29 mouse cellular contexts compared by ENCODE assay signal in genomic region chr6:83210495-83210894, GRCm38 (mm10). TPM values are rescaled to one million over a fixed set of nuclear protein-coding genes. Genes with fewer than 3 reads are reported as not detected.
A peak's percentile ranks its signal among the peaks of the same experiment; 100 is the strongest.
DNase-seq lines count a peak whose midpoint lies in the region; ATAC-seq and TF ChIP-seq lines count a peak whose summit lies in the region.
"Had no signal": no experiment of that assay in that cellular context is flagged by ENCODE, and none has a peak within 500 bp of the region (broad histone marks: within the 10 kb centered on the region; RNA-seq: fewer than 3 reads in every experiment).

No protein-coding gene starts in this region.

- no peak overlapping the region for H3K27ac ChIP-seq in heart, adult 2 months
- H3K27ac ChIP-seq in limb, embryonic 14.5 days (replicated peaks; ENCODE audit: low read depth, low read length), result no peak overlapping the region
- H3K27ac ChIP-seq in limb, embryonic 10.5 days, result no peak overlapping the region
- peak overlapping the region; percentile 12; the same call in 1 of the 2 replicates for H3K27ac ChIP-seq in midbrain, embryonic 13.5 days
- H3K27ac ChIP-seq in midbrain, embryonic 11.5 days (ENCODE audit: low read depth, low read length), result no peak overlapping the region
- no peak overlapping the region for H3K27ac ChIP-seq in midbrain, embryonic 14.5 days (replicated peaks; ENCODE audit: low read depth, low read length)
- H3K27ac ChIP-seq: heart, embryonic 15.5 days; intestine, embryonic 15.5 days; layer of hippocampus, adult 2 months; limb, embryonic 12.5 days; liver, embryonic 12.5 days had no signal

- TF ChIP-seq CTCF in heart, adult 2 months (IDR thresholded peaks at IDR 0.05), result no peak

- peak; percentile 36 for DNase-seq in heart, postnatal 4 days
- no peak for DNase-seq in heart, adult 2 months
- DNase-seq in limb, embryonic 14.5 days (ENCODE audit: low spot score), result peak; percentile 49
- no peak for DNase-seq in limb, embryonic 10.5 days (ENCODE audit: low spot score)
- DNase-seq in midbrain, embryonic 11.5 days (ENCODE audit: low spot score, missing footprints), result no peak
- DNase-seq in midbrain, embryonic 14.5 days, result peak; percentile 60
- DNase-seq in layer of hippocampus, adult 9-10 months (ENCODE audit: low spot score), result no peak
- DNase-seq: adrenal gland, postnatal 25 days; cerebellum, adult 9-10 months; heart, postnatal 36 days; kidney, adult 8-10 months; kidney, postnatal 25 days; layer of hippocampus, postnatal 36 days; lung, adult 2 months; right cerebral cortex, postnatal 14 days; thymus, adult 18-20 months; thymus, postnatal 36 days had no signal

- H3K36me3 ChIP-seq in heart, adult 2 months (ENCODE audit: control insufficient read depth, insufficient read depth, low read length), result no peaks in the 10 kb centered on the region
- H3K36me3 ChIP-seq in limb, embryonic 14.5 days (ENCODE audit: control insufficient read depth, insufficient read depth, low read length), result no peaks in the 10 kb centered on the region
- H3K36me3 ChIP-seq in limb, embryonic 10.5 days, result no peaks in the 10 kb centered on the region
- H3K36me3 ChIP-seq in midbrain, embryonic 13.5 days, result no peaks in the 10 kb centered on the region
- no peaks in the 10 kb centered on the region for H3K36me3 ChIP-seq in midbrain, embryonic 11.5 days (ENCODE audit: control insufficient read depth, insufficient read depth, low read length)
- H3K36me3 ChIP-seq in midbrain, embryonic 14.5 days (ENCODE audit: control insufficient read depth, insufficient read depth, low read length), result no peaks in the 10 kb centered on the region
- H3K36me3 ChIP-seq: heart, embryonic 15.5 days; intestine, embryonic 15.5 days; limb, embryonic 12.5 days; liver, embryonic 12.5 days had no signal

- no peak overlapping the region for H3K9ac ChIP-seq in heart, adult 2 months (ENCODE audit: low read depth, low read length)
- H3K9ac ChIP-seq in limb, embryonic 14.5 days (ENCODE audit: low read depth, low read length, severe bottlenecking), result no peak overlapping the region
- H3K9ac ChIP-seq in midbrain, embryonic 13.5 days (replicated peaks), result no peak overlapping the region
- no peak overlapping the region for H3K9ac ChIP-seq in midbrain, embryonic 11.5 days (ENCODE audit: low read length)
- no peak overlapping the region for H3K9ac ChIP-seq in midbrain, embryonic 14.5 days (replicated peaks; ENCODE audit: low read length)
- H3K9ac ChIP-seq: heart, embryonic 15.5 days; intestine, embryonic 15.5 days; liver, embryonic 12.5 days had no signal

- H3K9me3 ChIP-seq in limb, embryonic 14.5 days (ENCODE audit: control insufficient read depth, low read length), result no peaks in the 10 kb centered on the region
- H3K9me3 ChIP-seq in limb, embryonic 10.5 days (replicated peaks), result no peaks in the 10 kb centered on the region
- H3K9me3 ChIP-seq in midbrain, embryonic 13.5 days, result no peaks in the 10 kb centered on the region
- H3K9me3 ChIP-seq in midbrain, embryonic 11.5 days (ENCODE audit: control insufficient read depth, low read length), result no peaks in the 10 kb centered on the region
- no peaks in the 10 kb centered on the region for H3K9me3 ChIP-seq in midbrain, embryonic 14.5 days (ENCODE audit: control insufficient read depth, low read length)
- H3K9me3 ChIP-seq: heart, embryonic 15.5 days; intestine, embryonic 15.5 days; limb, embryonic 12.5 days; liver, embryonic 12.5 days had no signal

- H3K4me3 ChIP-seq in heart, adult 2 months, result no peak overlapping the region
- H3K4me3 ChIP-seq in limb, embryonic 14.5 days (replicated peaks; ENCODE audit: low read length), result no peak overlapping the region
- no peak overlapping the region for H3K4me3 ChIP-seq in limb, embryonic 10.5 days
- H3K4me3 ChIP-seq in midbrain, embryonic 13.5 days (replicated peaks), result no peak overlapping the region
- no peak overlapping the region for H3K4me3 ChIP-seq in midbrain, embryonic 11.5 days (ENCODE audit: low read depth, low read length)
- no peak overlapping the region for H3K4me3 ChIP-seq in midbrain, embryonic 14.5 days (replicated peaks; ENCODE audit: low read depth, low read length)
- H3K4me3 ChIP-seq: heart, embryonic 15.5 days; intestine, embryonic 15.5 days; layer of hippocampus, adult 2 months; limb, embryonic 12.5 days; liver, embryonic 12.5 days had no signal

- 21% methylated on average over 2 of the region's 2 CpGs for WGBS in heart, adult 2 months
- WGBS in limb, embryonic 14.5 days, result 37% methylated on average over 2 of the region's 2 CpGs
- 83% methylated on average over 2 of the region's 2 CpGs for WGBS in limb, embryonic 10.5 days
- WGBS in midbrain, embryonic 13.5 days, result 42% methylated on average over 2 of the region's 2 CpGs
- WGBS in midbrain, embryonic 11.5 days, result 76% methylated on average over 2 of the region's 2 CpGs
- 47% methylated on average over 2 of the region's 2 CpGs for WGBS in midbrain, embryonic 14.5 days

- no peak overlapping the region for H3K4me2 ChIP-seq in limb, embryonic 14.5 days (replicated peaks; ENCODE audit: low read depth, low read length, severe bottlenecking)
- no peak overlapping the region for H3K4me2 ChIP-seq in midbrain, embryonic 13.5 days (replicated peaks)
- no peak overlapping the region for H3K4me2 ChIP-seq in midbrain, embryonic 11.5 days
- H3K4me2 ChIP-seq in midbrain, embryonic 14.5 days (ENCODE audit: low read length), result no peak overlapping the region
- H3K4me2 ChIP-seq: heart, embryonic 15.5 days; intestine, embryonic 15.5 days; limb, embryonic 12.5 days; liver, embryonic 12.5 days had no signal

- H3K27me3 ChIP-seq in heart, adult 2 months (ENCODE audit: control insufficient read depth, insufficient read depth, low read length), result no peaks in the 10 kb centered on the region
- H3K27me3 ChIP-seq in limb, embryonic 14.5 days (ENCODE audit: control insufficient read depth, insufficient read depth, low read length), result no peaks in the 10 kb centered on the region
- no peaks in the 10 kb centered on the region for H3K27me3 ChIP-seq in limb, embryonic 10.5 days (ENCODE audit: low read depth, poor library complexity, severe bottlenecking)
- H3K27me3 ChIP-seq in midbrain, embryonic 13.5 days, result no peaks in the 10 kb centered on the region
- H3K27me3 ChIP-seq in midbrain, embryonic 11.5 days (ENCODE audit: control insufficient read depth, insufficient read depth, low read length), result no peaks in the 10 kb centered on the region
- no peaks in the 10 kb centered on the region for H3K27me3 ChIP-seq in midbrain, embryonic 14.5 days (ENCODE audit: control insufficient read depth, insufficient read depth, low read length)
- H3K27me3 ChIP-seq: heart, embryonic 15.5 days; intestine, embryonic 15.5 days; limb, embryonic 12.5 days had no signal

- no peak for TF ChIP-seq POLR2A in heart, adult 2 months (IDR thresholded peaks at IDR 0.05; ENCODE audit: insufficient read depth, low read depth, low read length)
- TF ChIP-seq POLR2A in limb, embryonic 14.5 days (IDR thresholded peaks at IDR 0.05; ENCODE audit: borderline replicate concordance, extremely low read depth, insufficient read depth, insufficient read length), result no peak

- TF ChIP-seq EP300 in heart, adult 2 months (IDR thresholded peaks at IDR 0.05; ENCODE audit: insufficient read depth, low read depth, low read length), result no peak

- no peaks in the 10 kb centered on the region for H3K4me1 ChIP-seq in heart, adult 2 months (ENCODE audit: control insufficient read depth, insufficient read depth, low read length)
- peaks cover 3% of the 10 kb centered on the region; the same call in 1 of the 2 replicates for H3K4me1 ChIP-seq in limb, embryonic 14.5 days (ENCODE audit: control insufficient read depth, insufficient read depth, low read length)
- H3K4me1 ChIP-seq in limb, embryonic 10.5 days, result peaks cover 10% of the 10 kb centered on the region
- H3K4me1 ChIP-seq in midbrain, embryonic 13.5 days (replicated peaks), result peaks cover 21% of the 10 kb centered on the region
- peaks cover 5% of the 10 kb centered on the region; the same call in 1 of the 2 replicates for H3K4me1 ChIP-seq in midbrain, embryonic 11.5 days (ENCODE audit: control insufficient read depth, insufficient read depth, low read length)
- peaks cover 5% of the 10 kb centered on the region; the same call in 1 of the 2 replicates for H3K4me1 ChIP-seq in midbrain, embryonic 14.5 days (ENCODE audit: control insufficient read depth, insufficient read depth, low read length)
- H3K4me1 ChIP-seq: liver, embryonic 12.5 days had no signal

- H3K79me2 ChIP-seq in heart, adult 2 months (replicated peaks; ENCODE audit: control insufficient read depth, insufficient read depth, low read length), result no peaks in the 10 kb centered on the region

- no peak for ATAC-seq in limb, embryonic 14.5 days (ENCODE audit: low FRiP score, low read depth)
- no peak for ATAC-seq in midbrain, embryonic 13.5 days
- ATAC-seq in midbrain, embryonic 11.5 days (ENCODE audit: low FRiP score), result no peak
- ATAC-seq in midbrain, embryonic 14.5 days (ENCODE audit: low FRiP score, low TSS enrichment), result no peak
- ATAC-seq: CD4-positive, CD25-positive, alpha-beta regulatory T cell, adult 4 months; intestine, embryonic 15.5 days; liver, embryonic 12.5 days had no signal

- intact Hi-C loops in heart, adult 2 months (cut with DNase I), result loop anchor here (10.0 kb wide), 1 partner anchor 304 kb away; no protein-coding TSS in a partner anchor

RNA-seq across cellular contexts. Expression of gene Slc4a5, which starts 9.1 kb away (rescaled TPM):
- total RNA-seq in heart, postnatal 4 days (2021), result under 1 TPM in 1 of 2 experiments, not detected in 1; 0.12 TPM
- not detected for total RNA-seq in heart, adult 2 months (2021)
- 0.61 TPM in 1 of 2 replicates, not detected in the other for polyA plus RNA-seq in heart, adult 2 months (2012; rRNA removed)
- 0.13 and 0.18 TPM in 2 replicates for polyA plus RNA-seq in limb, embryonic 14.5 days (2012; rRNA removed)
- polyA plus RNA-seq in limb, embryonic 14.5 days (2014; fragmentation: Nextera tagmentation; extraction: Ambion mirVana), result 0.25 TPM in 1 of 2 replicates, not detected in the other
- 0.23 and 0.25 TPM in 2 replicates for polyA plus RNA-seq in limb, embryonic 10.5 days (2016; fragmentation: Nextera tagmentation; extraction: Ambion mirVana)
- 0.22 and 0.48 TPM in 2 replicates for polyA plus RNA-seq in midbrain, embryonic 13.5 days (2015; fragmentation: Nextera tagmentation; extraction: Ambion mirVana)
- polyA plus RNA-seq in midbrain, embryonic 11.5 days (2014; fragmentation: Nextera tagmentation; extraction: Ambion mirVana), result 0.52 and 0.68 TPM in 2 replicates
- polyA plus RNA-seq in midbrain, embryonic 14.5 days (2014; fragmentation: Nextera tagmentation; extraction: Ambion mirVana), result 0.27 and 0.55 TPM in 2 replicates
- total RNA-seq: gastrocnemius, adult 18-20 months; heart, postnatal 36 days; monocyte, adult 5-6 weeks; neutrophil, adult 5-6 weeks had no signal

RNA-seq across cellular contexts. Expression of gene Dctn1, which starts 44.8 kb away (rescaled TPM):
- total RNA-seq in heart, postnatal 4 days (2021), result 100 to 1,000 TPM; 122 to 123 TPM
- 100 to 1,000 TPM; 125 to 141 TPM for total RNA-seq in heart, adult 2 months (2021)
- polyA plus RNA-seq in heart, adult 2 months (2012; rRNA removed), result 84.2 and 89.1 TPM in 2 replicates
- polyA plus RNA-seq in limb, embryonic 14.5 days (2012; rRNA removed), result 128 and 140 TPM in 2 replicates
- 82.0 and 89.0 TPM in 2 replicates for polyA plus RNA-seq in limb, embryonic 14.5 days (2014; fragmentation: Nextera tagmentation; extraction: Ambion mirVana)
- 96.4 and 108 TPM in 2 replicates for polyA plus RNA-seq in limb, embryonic 10.5 days (2016; fragmentation: Nextera tagmentation; extraction: Ambion mirVana)
- polyA plus RNA-seq in midbrain, embryonic 13.5 days (2015; fragmentation: Nextera tagmentation; extraction: Ambion mirVana), result 127 and 140 TPM in 2 replicates
- polyA plus RNA-seq in midbrain, embryonic 11.5 days (2014; fragmentation: Nextera tagmentation; extraction: Ambion mirVana), result 80.2 and 81.7 TPM in 2 replicates
- 134 and 135 TPM in 2 replicates for polyA plus RNA-seq in midbrain, embryonic 14.5 days (2014; fragmentation: Nextera tagmentation; extraction: Ambion mirVana)

RNA-seq across cellular contexts. Expression of gene 1700003E16Rik, which starts 54.3 kb away (rescaled TPM):
- under 1 TPM in 1 of 2 experiments, not detected in 1; 0.14 TPM for total RNA-seq in heart, postnatal 4 days (2021)
- total RNA-seq in heart, adult 2 months (2021), result under 1 TPM; 0.10 to 0.25 TPM
- 0.53 and 0.57 TPM in 2 replicates for polyA plus RNA-seq in heart, adult 2 months (2012; rRNA removed)
- 0.21 and 0.26 TPM in 2 replicates for polyA plus RNA-seq in limb, embryonic 14.5 days (2012; rRNA removed)
- 1.7 and 1.9 TPM in 2 replicates for polyA plus RNA-seq in limb, embryonic 14.5 days (2014; fragmentation: Nextera tagmentation; extraction: Ambion mirVana)
- polyA plus RNA-seq in limb, embryonic 10.5 days (2016; fragmentation: Nextera tagmentation; extraction: Ambion mirVana), result 0.80 and 1.6 TPM in 2 replicates
- polyA plus RNA-seq in midbrain, embryonic 13.5 days (2015; fragmentation: Nextera tagmentation; extraction: Ambion mirVana), result 3.0 and 3.3 TPM in 2 replicates
- polyA plus RNA-seq in midbrain, embryonic 11.5 days (2014; fragmentation: Nextera tagmentation; extraction: Ambion mirVana), result 1.7 TPM in 2 replicates
- 5.9 and 7.1 TPM in 2 replicates for polyA plus RNA-seq in midbrain, embryonic 14.5 days (2014; fragmentation: Nextera tagmentation; extraction: Ambion mirVana)
- total RNA-seq: gastrocnemius, postnatal 4 days; megakaryocyte progenitor cell, adult 5-6 weeks; neutrophil, adult 5-6 weeks had no signal
- polyA plus RNA-seq: CD4-positive, CD25-positive, alpha-beta regulatory T cell, adult 4 months had no signal

RNA-seq across cellular contexts. Expression of gene Wdr54, which starts 54.3 kb away (rescaled TPM):
- 1 to 10 TPM; 1.6 to 1.8 TPM for total RNA-seq in heart, postnatal 4 days (2021)
- total RNA-seq in heart, adult 2 months (2021), result 1 to 10 TPM in 1 of 2 experiments, under 1 TPM in 1; 0.89 to 1.3 TPM
- polyA plus RNA-seq in heart, adult 2 months (2012; rRNA removed), result 2.1 and 2.7 TPM in 2 replicates
- polyA plus RNA-seq in limb, embryonic 14.5 days (2012; rRNA removed), result 13.1 and 17.9 TPM in 2 replicates
- 5.5 and 7.3 TPM in 2 replicates for polyA plus RNA-seq in limb, embryonic 14.5 days (2014; fragmentation: Nextera tagmentation; extraction: Ambion mirVana)
- polyA plus RNA-seq in limb, embryonic 10.5 days (2016; fragmentation: Nextera tagmentation; extraction: Ambion mirVana), result 10.9 and 13.7 TPM in 2 replicates
- polyA plus RNA-seq in midbrain, embryonic 13.5 days (2015; fragmentation: Nextera tagmentation; extraction: Ambion mirVana), result 16.1 and 19.2 TPM in 2 replicates
- 11.1 and 13.7 TPM in 2 replicates for polyA plus RNA-seq in midbrain, embryonic 11.5 days (2014; fragmentation: Nextera tagmentation; extraction: Ambion mirVana)
- 19.4 and 30.3 TPM in 2 replicates for polyA plus RNA-seq in midbrain, embryonic 14.5 days (2014; fragmentation: Nextera tagmentation; extraction: Ambion mirVana)
- total RNA-seq: monocyte, adult 5-6 weeks; neutrophil, adult 5-6 weeks had no signal

Comparison
In these comparisons a context has a peak if more than half of its experiments do, and no peak if none do; other contexts are left out.
1. DNase-seq: peak in heart, postnatal 4 days (single experiment), limb, embryonic 14.5 days (single experiment) and midbrain, embryonic 14.5 days (single experiment); none in heart, adult 2 months (0 of 2), limb, embryonic 10.5 days (single experiment), midbrain, embryonic 11.5 days (single experiment) and layer of hippocampus, adult 9-10 months (single experiment).